In the genomic region with DNA sequence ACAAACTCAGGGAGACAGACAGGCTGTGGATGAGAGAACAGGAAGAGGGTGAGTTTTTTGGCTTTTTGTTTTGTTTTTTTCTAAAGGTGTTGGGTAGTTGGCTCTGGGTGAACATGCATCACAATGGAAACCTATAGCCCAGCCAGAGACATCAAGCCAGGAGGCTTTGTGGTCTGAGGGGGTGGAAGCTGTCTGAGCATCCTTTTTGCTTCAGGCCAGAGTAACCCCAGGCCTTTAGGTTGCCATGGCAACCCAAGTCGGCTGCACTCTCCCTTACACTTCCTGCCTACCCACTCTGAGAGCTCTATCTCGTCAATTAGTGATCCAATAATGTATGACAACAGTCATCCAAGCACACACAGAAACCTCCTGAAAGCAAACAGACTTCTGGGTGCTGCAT, we compare ENCODE assay signal across 16 mouse cellular contexts. TPM values are rescaled to one million over a fixed set of nuclear protein-coding genes. Genes with fewer than 3 reads are reported as not detected.
DNase-seq lines count a peak whose midpoint lies in the region; ATAC-seq and TF ChIP-seq lines count a peak whose summit lies in the region.
"Had no signal": no experiment of that assay in that cellular context is flagged by ENCODE, and none has a peak within 500 bp of the region (broad histone marks: within the 10 kb centered on the region; RNA-seq: fewer than 3 reads in every experiment).

No protein-coding gene starts in this region.

- peaks cover 24% of the 10 kb centered on the region for H3K27me3 ChIP-seq in hindbrain, embryonic 15.5 days
- peaks cover 33% of the 10 kb centered on the region for H3K27me3 ChIP-seq in hindbrain, embryonic 12.5 days
- H3K27me3 ChIP-seq in midbrain, embryonic 16.5 days (ENCODE audit: control insufficient read depth, insufficient read depth, low read depth, low read length) = peaks cover 3% of the 10 kb centered on the region; the same call in 1 of the 2 replicates

- 0 out of 2 replicates have a peak, but pooled peaks have one; percentile 24 for ATAC-seq in hindbrain, embryonic 15.5 days (ENCODE audit: low FRiP score, low read depth)
- ATAC-seq in hindbrain, embryonic 12.5 days (ENCODE audit: low FRiP score) = no peak
- ATAC-seq in CD4-positive, CD25-positive, alpha-beta regulatory T cell, adult 4 months = peak; percentile 77
- ATAC-seq in midbrain, embryonic 16.5 days = peak; percentile 69
- ATAC-seq: Patski had no signal

- peaks cover 34% of the 10 kb centered on the region for H3K4me1 ChIP-seq in hindbrain, embryonic 15.5 days (replicated peaks)
- peaks cover 22% of the 10 kb centered on the region for H3K4me1 ChIP-seq in hindbrain, embryonic 12.5 days
- peaks cover 30% of the 10 kb centered on the region for H3K4me1 ChIP-seq in midbrain, embryonic 16.5 days (ENCODE audit: control insufficient read depth, insufficient read depth, low read length)

- H3K4me2 ChIP-seq in hindbrain, embryonic 15.5 days = no peak overlapping the region
- H3K4me2 ChIP-seq in hindbrain, embryonic 12.5 days (replicated peaks) = no peak overlapping the region
- H3K4me2 ChIP-seq in midbrain, embryonic 16.5 days (ENCODE audit: low read length) = peak overlapping the region; percentile 6; the same call in 1 of the 2 replicates
- H3K4me2 ChIP-seq: heart, embryonic 12.5 days; neural tube, embryonic 12.5 days had no signal

- H3K27ac ChIP-seq in hindbrain, embryonic 15.5 days (replicated peaks) = no peak overlapping the region
- no peak overlapping the region for H3K27ac ChIP-seq in hindbrain, embryonic 12.5 days
- peak overlapping the region; percentile 38; the same call in 1 of the 2 replicates for H3K27ac ChIP-seq in midbrain, embryonic 16.5 days (ENCODE audit: low read length)
- H3K27ac ChIP-seq: neural tube, embryonic 12.5 days had no signal

- TF ChIP-seq POLR2A in brain, embryonic 14.5 days (IDR thresholded peaks at IDR 0.05; ENCODE audit: borderline replicate concordance, extremely low read depth, insufficient read depth, insufficient read length, poor library complexity, severe bottlenecking) = no peak

- H3K9me3 ChIP-seq in hindbrain, embryonic 15.5 days = no peaks in the 10 kb centered on the region
- H3K9me3 ChIP-seq in hindbrain, embryonic 12.5 days (replicated peaks) = no peaks in the 10 kb centered on the region
- H3K9me3 ChIP-seq in midbrain, embryonic 16.5 days (replicated peaks; ENCODE audit: control insufficient read depth, low read length, poor library complexity, severe bottlenecking) = no peaks in the 10 kb centered on the region
- H3K9me3 ChIP-seq: neural tube, embryonic 12.5 days had no signal

- 2% methylated on average over 2 of the region's 2 CpGs for WGBS in hindbrain, embryonic 15.5 days
- WGBS in hindbrain, embryonic 12.5 days = 8% methylated on average over 2 of the region's 2 CpGs
- WGBS in midbrain, embryonic 16.5 days = 3% methylated on average over 2 of the region's 2 CpGs

- H3K36me3 ChIP-seq in hindbrain, embryonic 15.5 days = no peaks in the 10 kb centered on the region
- no peaks in the 10 kb centered on the region for H3K36me3 ChIP-seq in hindbrain, embryonic 12.5 days
- no peaks in the 10 kb centered on the region for H3K36me3 ChIP-seq in midbrain, embryonic 16.5 days (ENCODE audit: control insufficient read depth, insufficient read depth, low read length)
- H3K36me3 ChIP-seq: heart, embryonic 12.5 days; neural tube, embryonic 12.5 days had no signal

- TF ChIP-seq CTCF in brain, embryonic 14.5 days (IDR thresholded peaks at IDR 0.05; ENCODE audit: borderline replicate concordance, extremely low read depth, insufficient read depth, insufficient read length) = no peak

- H3K4me3 ChIP-seq in hindbrain, embryonic 15.5 days = no peak overlapping the region
- H3K4me3 ChIP-seq in hindbrain, embryonic 12.5 days = no peak overlapping the region
- no peak overlapping the region for H3K4me3 ChIP-seq in midbrain, embryonic 16.5 days (ENCODE audit: low read depth, low read length)
- H3K4me3 ChIP-seq: heart, embryonic 12.5 days; neural tube, embryonic 12.5 days had no signal

- DNase-seq in brain, embryonic 14.5 days (ENCODE audit: low read depth) = peak; percentile 64
- DNase-seq in cerebellum, postnatal 10 days = no peak
- DNase-seq in ovary, postnatal 10 days (ENCODE audit: low spot score) = no peak
- DNase-seq in urinary bladder, postnatal 36 days (ENCODE audit: low spot score in 2 of 2) = no peak
- DNase-seq: adrenal gland, adult 8-10 months; kidney, postnatal 14 days; layer of hippocampus, postnatal 36 days; lung, adult 18-20 months; right cerebral cortex, postnatal 25 days had no signal

- no peak overlapping the region for H3K9ac ChIP-seq in hindbrain, embryonic 15.5 days
- H3K9ac ChIP-seq in hindbrain, embryonic 12.5 days = no peak overlapping the region
- H3K9ac ChIP-seq in midbrain, embryonic 16.5 days (ENCODE audit: low read depth, low read length) = no peak overlapping the region
- H3K9ac ChIP-seq: heart, embryonic 12.5 days; neural tube, embryonic 12.5 days had no signal

RNA-seq across cellular contexts. Expression of a gene that starts 12.5 kb away (rescaled TPM):
- 6.1 and 6.3 TPM in 2 replicates for polyA plus RNA-seq in hindbrain, embryonic 15.5 days (2015; fragmentation: Nextera tagmentation; extraction: Ambion mirVana)
- polyA plus RNA-seq in hindbrain, embryonic 12.5 days (2016; fragmentation: Nextera tagmentation; extraction: Ambion mirVana) = 0.48 and 0.68 TPM in 2 replicates
- 100 to 1,000 TPM in 1 of 2 experiments, 10 to 100 TPM in 1; 51.7 to 101 TPM for polyA plus RNA-seq in CD4-positive, CD25-positive, alpha-beta regulatory T cell, adult 4 months (2017; shearing (Covaris generic))
- 1.8 and 3.4 TPM in 2 replicates for polyA plus RNA-seq in brain, embryonic 14.5 days (2012; rRNA removed)
- 6.2 and 6.3 TPM in 2 replicates for polyA plus RNA-seq in midbrain, embryonic 16.5 days (2015; fragmentation: Nextera tagmentation; extraction: Ambion mirVana)
